9 mouse cellular contexts compared by ENCODE assay signal in the genomic region with DNA sequence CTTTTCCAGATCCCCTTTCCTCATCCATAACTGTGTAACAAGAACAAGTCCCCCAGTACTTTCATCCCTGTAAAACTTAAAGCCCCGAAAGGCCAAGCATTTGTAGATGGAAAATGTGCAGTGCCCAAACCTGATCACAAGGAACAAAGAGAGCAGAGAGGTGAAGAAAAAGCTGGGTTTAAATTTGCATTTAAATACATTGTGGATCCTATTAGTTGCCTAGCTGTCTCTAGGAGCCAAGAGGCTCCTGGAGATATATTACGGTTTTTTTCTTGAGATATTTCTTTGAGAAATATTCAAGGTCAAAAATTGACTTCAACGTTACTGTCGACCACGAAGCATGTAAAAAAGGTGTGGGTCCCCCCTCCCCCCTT. TPM values are rescaled to one million over a fixed set of nuclear protein-coding genes. Genes with fewer than 3 reads are reported as not detected.
DNase-seq lines count a peak whose midpoint lies in the region; ATAC-seq lines count a peak whose summit lies in the region.
"Had no signal": no experiment of that assay in that cellular context is flagged by ENCODE, and none has a peak within 500 bp of the region (broad histone marks: within the 10 kb centered on the region; RNA-seq: fewer than 3 reads in every experiment).

No protein-coding gene starts in this region.

- H3K36me3 ChIP-seq in neural tube, embryonic 11.5 days (ENCODE audit: control insufficient read depth, insufficient read depth, low read length): no peaks in the 10 kb centered on the region
- H3K36me3 ChIP-seq in liver, embryonic 12.5 days: 0 out of 2 replicates have a peak, but pooled peaks cover 3% of the 10 kb centered on the region

- H3K4me2 ChIP-seq in neural tube, embryonic 11.5 days (ENCODE audit: low read depth): peak overlapping the region; percentile 37
- H3K4me2 ChIP-seq in liver, embryonic 12.5 days: peak overlapping the region; percentile 89

- H3K27me3 ChIP-seq in neural tube, embryonic 11.5 days (ENCODE audit: control insufficient read depth, insufficient read depth, low read length): no peaks in the 10 kb centered on the region
- H3K27me3 ChIP-seq in liver, embryonic 12.5 days (replicated peaks): peaks cover 4% of the 10 kb centered on the region; the same call in 1 of the 2 replicates

- DNase-seq in embryo, embryonic 10.5 days (ENCODE audit: low spot score): peak; percentile 44
- DNase-seq in embryo, embryonic 11 days: no peak
- no peak for DNase-seq in neural tube, embryonic 11.5 days (ENCODE audit: low spot score)
- DNase-seq in neural tube, embryonic 10.5 days (ENCODE audit: extremely low spot score, low spot score): no peak
- no peak for DNase-seq in right cerebral cortex, adult 2 months (ENCODE audit: low spot score in 2 of 2)
- DNase-seq in testis, postnatal 14 days (ENCODE audit: low spot score): no peak
- no peak for DNase-seq in thymus, postnatal 36 days

- peak overlapping the region; percentile 97; the same call in 1 of the 2 replicates for H3K4me3 ChIP-seq in neural tube, embryonic 11.5 days (ENCODE audit: low read depth, low read length)
- H3K4me3 ChIP-seq in liver, embryonic 12.5 days: peak overlapping the region; percentile 91

- WGBS in neural tube, embryonic 11.5 days: 19% methylated on average over 5 of the region's 5 CpGs
- 61% methylated on average over 5 of the region's 5 CpGs for WGBS in liver, embryonic 12.5 days (ENCODE audit: insufficient replicate concordance)

- peaks cover 15% of the 10 kb centered on the region for H3K4me1 ChIP-seq in neural tube, embryonic 11.5 days (ENCODE audit: control insufficient read depth, insufficient read depth, low read length)
- H3K4me1 ChIP-seq in liver, embryonic 12.5 days: peaks cover 34% of the 10 kb centered on the region

- peak overlapping the region; percentile 87 for H3K27ac ChIP-seq in neural tube, embryonic 11.5 days (ENCODE audit: low read depth, low read length)
- no peak overlapping the region for H3K27ac ChIP-seq in liver, embryonic 12.5 days

- no peaks in the 10 kb centered on the region for H3K9me3 ChIP-seq in neural tube, embryonic 11.5 days (ENCODE audit: control insufficient read depth, low read length)
- H3K9me3 ChIP-seq in liver, embryonic 12.5 days (replicated peaks): no peaks in the 10 kb centered on the region

- no peak; the same call in 1 of the 2 replicates for ATAC-seq in neural tube, embryonic 11.5 days (ENCODE audit: insufficient read depth, low FRiP score, low TSS enrichment)
- ATAC-seq in liver, embryonic 12.5 days: no peak

- peak overlapping the region; percentile 42; the same call in 1 of the 2 replicates for H3K9ac ChIP-seq in neural tube, embryonic 11.5 days (ENCODE audit: low read length)
- H3K9ac ChIP-seq in liver, embryonic 12.5 days: 0 out of 2 replicates have a peak overlapping the region, but pooled peaks have one; percentile 92

RNA-seq across cellular contexts. Expression of gene Ncoa5, which starts 0.4 kb away (rescaled TPM):
- 86.1 and 89.4 TPM in 2 replicates for polyA plus RNA-seq in neural tube, embryonic 11.5 days (2014; fragmentation: Nextera tagmentation; extraction: Ambion mirVana)
- polyA plus RNA-seq in liver, embryonic 12.5 days (2016; fragmentation: Nextera tagmentation; extraction: Ambion mirVana): 33.2 and 34.4 TPM in 2 replicates

RNA-seq across cellular contexts. Expression of gene Cd40, which starts 20.4 kb away (rescaled TPM):
- 8.5 and 8.9 TPM in 2 replicates for polyA plus RNA-seq in neural tube, embryonic 11.5 days (2014; fragmentation: Nextera tagmentation; extraction: Ambion mirVana)
- polyA plus RNA-seq in liver, embryonic 12.5 days (2016; fragmentation: Nextera tagmentation; extraction: Ambion mirVana): 3.2 and 3.9 TPM in 2 replicates

RNA-seq across cellular contexts. Expression of gene 1700025C18Rik, which starts 55.5 kb away (rescaled TPM):
- not detected in 2 replicates for polyA plus RNA-seq in neural tube, embryonic 11.5 days (2014; fragmentation: Nextera tagmentation; extraction: Ambion mirVana)
- not detected in 2 replicates for polyA plus RNA-seq in liver, embryonic 12.5 days (2016; fragmentation: Nextera tagmentation; extraction: Ambion mirVana)
- polyA plus RNA-seq: large intestine, adult 2 months had no signal
